ENCODE assay signal across 27 mouse cellular contexts in genomic region chr4:88925456-88925855, GRCm38 (mm10). TPM values are rescaled to one million over a fixed set of nuclear protein-coding genes. Genes with fewer than 3 reads are reported as not detected.
"Had no signal": no experiment of that assay in that cellular context is flagged by ENCODE, and none has a peak within 500 bp of the region (broad histone marks: within the 10 kb centered on the region; RNA-seq: fewer than 3 reads in every experiment).

No protein-coding gene starts in this region.

- H3K4me3 ChIP-seq: lung, embryonic 15.5 days; megakaryocyte, embryonic 14.5 days; midbrain, embryonic 13.5 days; midbrain, embryonic 15.5 days; myocyte; neural tube, embryonic 13.5 days; neural tube, embryonic 15.5 days; stomach, embryonic 15.5 days had no signal

- H3K4me1 ChIP-seq: midbrain, embryonic 13.5 days; midbrain, embryonic 15.5 days; neural tube, embryonic 13.5 days; neural tube, embryonic 15.5 days; stomach, embryonic 15.5 days had no signal

- H3K27me3 ChIP-seq: lung, embryonic 15.5 days; megakaryocyte, embryonic 14.5 days; midbrain, embryonic 13.5 days; midbrain, embryonic 15.5 days; neural tube, embryonic 13.5 days; neural tube, embryonic 15.5 days; stomach, embryonic 15.5 days had no signal

- DNase-seq: lung, adult 2 months; lung, postnatal 14 days; lung, postnatal 36 days; retina, postnatal 1 day; right cerebral cortex, adult 18-20 months; right cerebral cortex, postnatal 25 days; right cerebral cortex, postnatal 4 days; thymus, adult 2 months; thymus, postnatal 25 days; thymus, postnatal 4 days had no signal

- H3K27ac ChIP-seq: macrophage; midbrain, embryonic 13.5 days; midbrain, embryonic 15.5 days; neural tube, embryonic 13.5 days; neural tube, embryonic 15.5 days; stomach, embryonic 15.5 days; stomach, postnatal 0 days had no signal

- H3K9ac ChIP-seq: lung, embryonic 15.5 days; midbrain, embryonic 13.5 days; midbrain, embryonic 15.5 days; neural tube, embryonic 13.5 days; neural tube, embryonic 15.5 days; stomach, embryonic 15.5 days had no signal

- H3K36me3 ChIP-seq: lung, embryonic 15.5 days; midbrain, embryonic 13.5 days; midbrain, embryonic 15.5 days; neural tube, embryonic 13.5 days; neural tube, embryonic 15.5 days; stomach, embryonic 15.5 days had no signal

- H3K4me2 ChIP-seq: lung, embryonic 15.5 days; midbrain, embryonic 11.5 days; midbrain, embryonic 13.5 days; midbrain, embryonic 15.5 days; neural tube, embryonic 13.5 days; neural tube, embryonic 15.5 days; stomach, embryonic 15.5 days had no signal

- ATAC-seq: lung, postnatal 0 days; midbrain, embryonic 13.5 days; midbrain, embryonic 15.5 days had no signal

- H3K9me3 ChIP-seq: lung, embryonic 15.5 days; midbrain, embryonic 15.5 days; neural tube, embryonic 13.5 days; neural tube, embryonic 15.5 days; stomach, embryonic 15.5 days had no signal

RNA-seq across cellular contexts. Expression of gene Ifne, which starts 45.5 kb away (rescaled TPM):
- total RNA-seq: megakaryocyte progenitor cell, adult 5-6 weeks; midbrain, postnatal 0 days had no signal
- polyA plus RNA-seq: lung, adult 2 months; lung, embryonic 15.5 days; lung, postnatal 0 days; macrophage; midbrain, embryonic 11.5 days; midbrain, embryonic 13.5 days; midbrain, embryonic 15.5 days; midbrain, postnatal 0 days; myocyte; neural tube, embryonic 11.5 days; neural tube, embryonic 13.5 days; neural tube, embryonic 15.5 days; spleen, adult 2 months; stomach, embryonic 15.5 days; testis, adult 2 months; thymus, adult 2 months had no signal
